Mouse (Mus musculus) layer of hippocampus, adult 2 months (tissue): ENCODE results near the gene Rasgrf1. TPM values are rescaled to one million over a fixed set of nuclear protein-coding genes. Genes with fewer than 3 reads are reported as not detected.
A peak's percentile ranks its signal among the peaks of the same experiment; 100 is the strongest.

Source experiments
- DNase-seq, 2 experiments: peaks; one replicate each; pipeline ENCODE4 v3.0.0; 2022; ENCODE audit warnings: low spot score in 2 of 2
- H3K27ac ChIP-seq: fragments of 200-600 bp; 2 replicates; pipeline ENCODE4 v1.8.1; 2022
- H3K4me3 ChIP-seq: fragments of 200-600 bp; 2 replicates; pipeline ENCODE4 v1.8.1; 2022; ENCODE audit warnings: mild to moderate bottlenecking
- CTCF ChIP-seq: fragments of 200-600 bp; conservative IDR thresholded peaks from 2 replicates; pipeline ENCODE4 v1.8.1; 2022; ENCODE audit warnings: antibody characterized with exemption, mild to moderate bottlenecking, moderate library complexity
- long read RNA-seq, 2 experiments: library from polyadenylated mRNA; stranded (forward); transcript quantifications; one replicate each; pipeline ENCODE4 v2.0.0; 2021; ENCODE audit warnings: borderline mapping rate in 2 of 2
- total RNA-seq, 2 experiments: library from RNA; stranded (reverse); gene quantifications; 2 replicates each; pipeline ENCODE4 v1.2.3; 2021

The Rasgrf1 gene
- 100 to 1,000 TPM; 480 to 498 TPM for total RNA-seq
- long read RNA-seq, experiment 1, full-length matches to known transcripts, result 198 of 397 reads
- long read RNA-seq, experiment 1, partial matches to known transcripts, result 127 of 397 reads
- long read RNA-seq, experiment 1, other reads (novel, unspliced or antisense), result 72 of 397 reads
- long read RNA-seq, experiment 2, full-length matches to known transcripts, result 285 of 594 reads
- long read RNA-seq, experiment 2, partial matches to known transcripts, result 221 of 594 reads
- long read RNA-seq, experiment 2, other reads (novel, unspliced or antisense), result 88 of 594 reads

DNA sequence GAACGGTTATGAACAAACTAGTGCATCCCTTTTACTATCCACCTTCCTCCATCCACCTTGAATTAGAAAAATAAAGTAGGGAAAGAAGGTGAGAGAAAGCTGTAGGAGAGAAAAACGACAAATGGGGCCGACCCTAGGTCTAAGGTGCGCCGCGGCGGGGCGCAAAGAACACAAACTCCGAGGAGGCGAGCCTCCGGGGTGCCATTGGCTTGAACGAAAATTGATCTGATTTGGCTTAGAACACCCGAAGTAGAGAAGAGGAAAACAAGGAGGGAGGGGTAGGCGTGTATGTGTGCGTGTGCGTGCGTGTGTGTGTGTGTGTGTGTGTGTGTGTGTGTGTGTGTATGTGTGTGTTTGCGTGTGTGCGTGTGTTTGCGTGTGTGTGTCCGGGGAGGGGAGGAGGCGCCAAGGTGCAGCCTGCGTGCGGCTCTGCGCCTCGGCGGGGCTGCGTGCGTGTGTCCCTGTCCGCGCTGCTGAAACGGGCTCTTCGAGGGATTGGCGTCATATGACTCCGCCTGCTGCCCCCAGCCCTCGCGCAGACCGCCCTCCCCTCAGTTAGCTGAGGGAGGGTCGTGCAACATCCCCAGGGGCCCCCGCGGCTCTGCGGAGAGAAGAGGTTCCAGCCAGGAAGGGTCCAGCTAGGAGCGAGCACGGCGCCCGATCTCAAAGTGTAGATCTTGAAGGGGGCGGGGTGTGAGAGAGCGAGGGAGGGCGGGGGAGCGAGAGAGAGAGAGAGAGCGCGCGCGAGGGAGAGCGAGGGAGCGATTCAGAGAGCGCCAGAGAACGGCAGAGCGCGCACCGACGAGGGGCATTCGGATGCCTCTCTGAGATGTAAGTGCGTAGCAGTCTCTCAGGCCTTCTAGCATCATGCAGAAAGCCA, at the start of gene Rasgrf1:
Gene Rasgrf1 (plus strand): TSS at position 778 of the 880 bp plus-strand sequence.
- DNase-seq, result peak; percentile 67 to 73
- no peak for TF ChIP-seq CTCF
- H3K27ac ChIP-seq, result peak within 1 kb of the TSS; percentile 98
- H3K4me3 ChIP-seq, result peak within 1 kb of the TSS; percentile 83

DNA sequence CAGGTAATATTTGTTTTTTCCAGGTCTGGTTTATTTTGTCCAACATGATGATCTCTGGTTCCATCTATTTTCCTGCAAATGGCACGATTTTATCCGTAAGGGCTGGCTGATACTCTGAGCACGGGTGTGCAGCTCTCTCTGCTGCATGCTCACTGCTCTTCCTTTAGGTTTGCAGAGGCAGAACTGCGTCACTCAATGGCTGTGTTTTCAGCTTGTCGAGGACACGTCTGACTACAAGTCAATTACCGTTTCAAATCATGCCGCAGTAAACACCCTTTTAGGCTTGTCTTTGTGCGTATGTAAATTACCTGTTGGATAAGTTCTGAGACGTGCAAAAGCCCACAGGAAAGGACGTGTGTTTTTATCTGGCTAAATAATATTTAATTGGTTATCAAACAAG, 49.6 kb upstream of the Rasgrf1 start:
- no peak for TF ChIP-seq CTCF
- Histone ChIP-seq H3K4me3 (no peak overlapping the region), H3K27ac (no peak overlapping the region)
- no peak for DNase-seq

DNA sequence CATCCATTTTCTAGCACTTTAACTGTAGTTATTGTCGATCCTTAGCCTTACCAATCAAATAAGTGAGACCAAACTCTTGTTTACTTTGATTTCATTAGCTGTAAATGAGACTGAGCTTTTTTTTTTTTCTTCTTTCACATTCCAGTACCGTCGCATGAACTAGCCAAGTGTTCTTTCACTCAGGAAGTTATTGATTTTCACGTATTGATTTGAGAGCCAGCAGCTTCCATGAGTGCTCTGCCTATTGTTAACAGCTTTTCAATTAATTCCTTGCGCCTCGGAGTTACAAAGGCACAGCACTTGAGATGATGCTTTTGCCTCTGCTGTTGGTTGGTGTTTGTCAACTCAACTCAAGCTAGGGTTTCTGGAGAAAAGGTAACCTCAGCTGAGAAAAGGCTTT, 49.1 kb upstream of the Rasgrf1 start:
- DNase-seq, result no peak
- no peak overlapping the region for H3K4me3 ChIP-seq
- H3K27ac ChIP-seq, result no peak overlapping the region
- TF ChIP-seq CTCF, result no peak

DNA sequence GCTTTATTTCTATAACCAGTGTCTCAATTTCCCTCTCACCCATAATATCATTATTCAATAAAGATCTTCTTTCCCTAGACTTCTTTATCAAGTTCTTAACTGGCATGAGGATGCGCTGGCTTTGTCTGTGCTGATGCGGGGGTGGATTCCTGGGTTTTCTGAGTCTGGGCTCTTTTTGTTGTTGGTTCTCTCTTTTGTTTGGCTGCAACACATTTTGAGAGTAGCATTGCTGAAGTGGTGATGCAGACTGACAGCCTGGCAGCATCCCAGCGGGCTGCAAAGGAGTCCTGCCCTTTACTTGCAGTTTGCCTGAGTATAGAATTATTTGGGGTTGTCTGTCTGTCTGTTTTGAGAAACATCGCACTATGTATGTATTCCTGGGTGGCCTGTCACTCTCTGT, 42.6 kb upstream of the Rasgrf1 start:
- H3K4me3 ChIP-seq, result no peak overlapping the region
- TF ChIP-seq CTCF, result no peak
- no peak for DNase-seq
- H3K27ac ChIP-seq, result no peak overlapping the region

DNA sequence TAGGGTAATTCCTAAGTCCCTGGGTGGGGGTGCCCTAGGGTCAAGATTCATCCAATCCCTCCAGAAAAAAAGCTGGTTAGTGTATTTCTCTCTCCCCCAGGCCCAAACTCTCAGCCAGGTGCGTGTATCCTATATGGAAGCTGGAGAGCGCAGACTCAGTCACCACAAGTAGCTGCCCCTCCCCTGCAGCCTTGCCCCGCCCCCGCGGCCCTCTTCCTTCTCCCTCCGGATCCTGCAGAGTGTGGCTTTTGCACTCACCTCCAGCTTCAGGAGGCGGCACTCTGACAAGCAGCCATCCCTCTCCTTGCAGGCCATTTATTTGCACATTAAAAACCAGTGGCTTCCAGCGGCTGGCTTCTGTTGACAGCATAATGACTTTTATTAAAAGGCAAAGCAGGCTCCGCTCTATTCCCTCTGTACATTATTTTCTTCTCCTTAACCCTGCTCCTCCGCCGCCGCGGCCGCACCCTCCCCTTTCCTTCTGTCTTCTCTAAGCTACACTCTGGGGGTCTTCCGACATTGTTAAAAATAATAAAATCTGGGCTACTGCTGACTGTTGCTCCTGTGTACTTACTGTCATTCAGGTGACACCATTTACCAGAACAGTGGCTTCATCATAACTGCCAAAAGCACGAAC, 41.5 kb upstream of the Rasgrf1 start:
- TF ChIP-seq CTCF, result no peak
- no peak for DNase-seq
- H3K27ac ChIP-seq, result no peak overlapping the region
- no peak overlapping the region for H3K4me3 ChIP-seq

DNA sequence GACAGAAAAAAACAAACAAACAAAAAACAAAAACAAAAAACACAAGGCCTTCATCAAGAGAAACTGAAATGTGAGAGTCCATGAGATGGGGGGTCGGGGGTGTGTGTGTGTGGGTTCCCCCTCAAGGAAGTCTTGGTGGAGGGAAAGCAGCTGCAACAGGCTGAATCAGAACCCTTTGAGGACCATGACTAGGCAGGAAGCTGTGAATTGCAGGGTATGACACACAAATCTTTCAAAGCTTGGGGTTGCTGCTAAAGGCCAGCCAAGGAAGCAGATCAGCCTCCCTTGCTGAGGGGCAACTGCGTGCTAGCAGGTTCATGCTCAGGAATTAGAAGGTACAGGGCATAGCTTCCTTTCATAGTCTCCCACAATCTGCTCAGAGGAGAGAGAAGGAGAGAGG, 40.1 kb upstream of the Rasgrf1 start:
- H3K27ac ChIP-seq, result no peak overlapping the region
- H3K4me3 ChIP-seq, result no peak overlapping the region
- TF ChIP-seq CTCF, result no peak
- no peak for DNase-seq

DNA sequence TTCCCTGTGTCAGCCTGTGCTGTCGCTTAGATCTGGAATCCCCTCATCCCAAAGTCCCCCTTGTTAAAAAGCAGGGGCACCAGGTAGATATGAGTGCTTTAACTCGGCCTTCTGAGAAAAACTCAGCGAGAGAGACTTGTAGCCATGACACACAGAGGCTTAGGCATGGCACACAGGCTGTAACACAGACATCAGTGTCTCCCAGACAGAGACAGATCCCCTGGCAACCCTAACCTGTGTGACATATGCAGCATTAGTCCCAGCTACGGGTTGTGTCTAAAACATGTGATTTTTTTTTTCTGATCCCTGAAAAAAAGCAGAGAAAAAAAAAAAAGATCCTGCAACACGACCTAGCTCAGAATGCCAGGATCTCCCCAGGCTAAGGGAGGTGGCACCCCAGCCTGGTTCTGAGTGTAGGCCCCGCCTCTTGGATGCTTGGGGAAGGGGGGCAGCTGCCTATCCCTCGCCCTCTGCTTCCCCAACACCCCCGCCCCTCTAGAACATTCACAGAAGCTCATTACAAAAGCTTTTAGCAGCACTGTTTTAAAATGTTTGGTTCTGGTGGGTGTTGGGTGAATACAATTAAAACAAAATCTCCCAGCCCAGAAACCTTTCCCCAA, 39.1 kb upstream of the Rasgrf1 start:
- peak overlapping the region; percentile 76 for H3K27ac ChIP-seq
- peak; percentile 49 to 61 for DNase-seq
- H3K4me3 ChIP-seq, result no peak overlapping the region
- no peak for TF ChIP-seq CTCF

DNA sequence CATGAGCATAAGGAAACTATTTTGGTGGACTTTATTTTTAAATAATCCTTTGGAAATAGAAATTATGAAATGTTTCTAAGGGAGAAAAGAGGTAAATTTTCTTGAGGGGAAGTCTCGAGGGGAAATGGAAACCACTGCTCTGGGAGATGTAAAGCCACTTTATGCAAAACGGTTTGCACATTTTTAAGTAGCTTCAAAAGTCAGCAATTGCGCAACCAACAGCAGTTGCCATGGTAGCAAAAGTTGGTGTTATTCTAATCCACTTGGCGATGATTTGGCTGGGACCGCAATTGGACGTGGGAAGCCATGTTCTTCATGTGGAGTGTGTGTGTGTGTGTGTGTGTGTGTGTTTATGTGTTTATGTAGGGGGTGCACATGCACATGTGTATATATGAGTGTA, 37.6 kb upstream of the Rasgrf1 start:
- TF ChIP-seq CTCF, result no peak
- Histone ChIP-seq H3K27ac (peak overlapping the region; percentile 71), H3K4me3 (no peak overlapping the region)
- DNase-seq, result peak; percentile 52 to 54

DNA sequence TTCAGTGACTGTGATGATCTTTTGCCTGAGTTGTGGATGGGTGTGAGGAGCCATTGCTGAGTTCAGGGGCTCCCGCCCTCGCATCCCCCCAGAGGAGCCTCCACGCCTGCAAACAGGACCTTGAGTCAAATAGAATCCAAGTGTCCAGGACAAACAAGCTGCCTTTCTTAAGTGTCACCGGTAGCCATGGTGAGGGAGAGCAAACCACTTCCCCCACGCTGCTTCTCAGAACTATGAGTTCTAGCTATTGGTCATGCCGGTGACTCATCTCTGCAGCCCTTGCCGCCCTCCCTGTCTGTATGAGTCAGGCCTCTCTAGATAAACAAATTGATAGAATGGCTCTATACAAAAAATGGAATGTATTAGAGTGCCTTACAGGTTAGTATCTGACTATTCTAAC, 35.3 kb upstream of the Rasgrf1 start:
- no peak overlapping the region for H3K27ac ChIP-seq
- no peak overlapping the region for H3K4me3 ChIP-seq
- no peak for TF ChIP-seq CTCF
- no peak for DNase-seq

DNA sequence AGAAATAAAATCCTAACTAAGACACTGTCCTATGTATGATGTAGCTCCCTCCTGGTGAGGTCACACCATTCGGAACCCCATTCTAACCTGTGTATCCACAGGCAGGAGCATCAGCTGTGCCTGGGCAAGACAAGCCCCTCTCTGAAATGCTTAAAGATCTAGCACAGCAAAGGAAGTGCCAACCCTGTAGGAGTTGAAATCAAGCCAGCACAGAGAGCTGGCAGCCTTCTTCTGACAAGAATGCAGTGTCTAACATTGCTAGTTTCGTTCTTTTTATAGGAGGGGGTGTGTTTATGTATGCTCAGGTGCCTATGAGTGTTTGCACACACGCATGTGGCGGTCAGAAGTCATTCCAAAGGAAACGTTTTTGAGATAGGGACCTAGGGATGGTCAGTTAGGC, 34.2 kb upstream of the Rasgrf1 start:
- no peak overlapping the region for H3K4me3 ChIP-seq
- no peak for TF ChIP-seq CTCF
- no peak for DNase-seq
- no peak overlapping the region for H3K27ac ChIP-seq

DNA sequence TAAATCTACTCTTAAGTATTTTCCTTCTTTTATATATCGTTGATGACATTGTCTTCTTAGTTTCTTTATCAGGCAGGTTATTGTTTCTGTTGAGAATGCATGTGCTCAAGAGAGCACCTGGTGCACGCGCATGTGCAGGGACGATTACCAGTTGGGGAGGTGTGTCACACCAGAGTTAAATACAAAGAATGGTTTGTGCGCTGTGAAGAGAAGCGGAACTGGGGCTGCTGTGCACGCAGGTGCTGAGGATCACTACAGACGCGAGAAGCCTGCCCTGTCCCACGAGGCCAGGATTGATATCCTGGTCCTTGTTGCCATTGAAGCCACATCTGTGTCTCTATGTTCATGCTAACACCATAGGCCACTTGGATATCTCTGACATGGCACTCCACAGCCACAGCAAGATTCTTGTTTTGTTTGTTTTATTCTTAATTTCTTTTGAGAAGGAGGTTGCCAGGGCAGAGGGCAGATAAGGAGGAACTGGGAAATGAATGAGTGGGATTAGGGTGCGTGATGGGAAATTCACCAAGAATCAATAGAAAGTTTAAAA, 31.2 kb upstream of the Rasgrf1 start:
- no peak for TF ChIP-seq CTCF
- DNase-seq, result no peak
- Histone ChIP-seq H3K4me3 (no peak overlapping the region), H3K27ac (no peak overlapping the region)

DNA sequence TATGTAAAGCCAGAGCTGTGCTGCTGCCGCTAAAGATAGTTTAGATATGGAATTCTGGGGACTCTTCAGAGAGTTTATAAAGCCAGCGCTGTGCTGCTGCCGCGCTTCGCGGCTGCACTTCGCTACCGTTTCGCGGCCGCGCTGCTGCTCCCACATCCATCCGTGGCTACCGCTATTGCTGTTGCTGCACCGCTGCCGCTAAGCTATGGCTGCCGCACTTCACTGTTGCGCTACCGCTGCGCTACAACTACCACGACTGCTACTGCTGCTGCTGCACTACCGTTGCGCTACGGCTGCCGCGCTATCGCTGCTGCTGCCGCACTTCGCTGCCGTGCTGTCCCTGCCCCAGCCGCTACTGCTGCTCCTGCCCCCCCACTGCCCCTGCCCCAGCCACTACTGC, 30.1 kb upstream of the Rasgrf1 start:
- DNase-seq, result no peak
- no peak for TF ChIP-seq CTCF

DNA sequence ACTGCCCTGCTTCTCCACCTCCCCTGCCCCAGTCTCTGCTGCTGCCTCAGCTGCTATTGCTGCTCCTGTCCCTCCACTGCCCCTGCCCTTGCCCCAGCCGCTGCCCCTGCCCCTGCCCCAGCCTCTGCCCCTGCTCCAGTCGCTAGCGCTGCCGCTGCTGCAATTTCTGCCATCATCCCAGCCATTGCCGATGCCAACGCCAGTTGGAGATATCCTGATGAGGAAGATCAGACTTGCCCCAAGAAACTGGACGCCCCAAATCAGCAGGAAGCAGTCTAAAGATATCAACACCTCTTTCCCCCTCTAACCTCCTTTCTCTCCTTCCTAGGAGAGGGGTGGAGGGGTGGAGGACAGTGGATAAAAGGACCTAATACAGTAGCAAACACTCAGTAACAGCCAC, 28.2 kb upstream of the Rasgrf1 start:
- Histone ChIP-seq H3K27ac (no peak overlapping the region), H3K4me3 (no peak overlapping the region)
- TF ChIP-seq CTCF, result no peak
- DNase-seq, result no peak

More for the DNA sequence above, 30.1 kb upstream of the Rasgrf1 start:
- Histone ChIP-seq H3K27ac (no peak overlapping the region), H3K4me3 (no peak overlapping the region)
